Comparison of ENCODE assay signal across 13 mouse cellular contexts in the genomic region with DNA sequence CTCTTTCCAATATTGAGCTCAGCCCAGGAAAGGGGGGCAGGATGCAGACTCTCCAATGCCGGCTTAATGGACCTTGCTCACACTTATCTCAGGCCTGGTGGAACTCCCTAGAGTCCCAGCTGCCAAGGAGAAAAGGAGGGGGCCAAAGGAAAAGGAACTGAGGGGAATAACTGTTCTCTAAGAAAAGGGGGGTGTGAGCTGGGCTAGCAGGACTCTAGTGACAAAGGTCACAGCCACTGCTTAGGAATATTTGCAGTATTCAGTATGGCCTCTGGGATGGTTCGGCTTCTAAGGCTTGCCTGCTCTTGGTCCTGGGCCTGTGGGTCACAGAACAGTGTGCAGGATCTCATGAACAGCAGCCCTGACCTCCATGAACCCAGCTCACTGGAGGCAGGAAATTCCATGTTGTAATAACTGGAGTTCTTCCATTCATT. TPM values are rescaled to one million over a fixed set of nuclear protein-coding genes. Genes with fewer than 3 reads are reported as not detected.
DNase-seq lines count a peak whose midpoint lies in the region; ATAC-seq and TF ChIP-seq lines count a peak whose summit lies in the region.
"Had no signal": no experiment of that assay in that cellular context is flagged by ENCODE, and none has a peak within 500 bp of the region (broad histone marks: within the 10 kb centered on the region; RNA-seq: fewer than 3 reads in every experiment).

No protein-coding gene starts in this region.

- TF ChIP-seq POLR2A in spleen, adult 2 months (IDR thresholded peaks at IDR 0.05; ENCODE audit: low read depth, low read length) = no peak

- H3K4me1 ChIP-seq in spleen, adult 2 months (ENCODE audit: control insufficient read depth, insufficient read depth, insufficient read length) = 0 out of 2 replicates have a peak, but pooled peaks cover 3% of the 10 kb centered on the region
- H3K4me1 ChIP-seq in hindbrain, embryonic 11.5 days (replicated peaks; ENCODE audit: control insufficient read depth, insufficient read depth, low read length) = no peaks in the 10 kb centered on the region
- H3K4me1 ChIP-seq: forebrain, embryonic 15.5 days; lung, embryonic 15.5 days had no signal

- H3K4me2 ChIP-seq in hindbrain, embryonic 11.5 days (replicated peaks; ENCODE audit: low read depth, low read length) = no peak overlapping the region
- H3K4me2 ChIP-seq: forebrain, embryonic 15.5 days; lung, embryonic 15.5 days had no signal

- intact Hi-C loops in gastrocnemius, adult 2 months (cut with DNase I) = loop anchor here (5.0 kb wide), 1 partner anchor 87 kb away; no protein-coding TSS in a partner anchor

- no peaks in the 10 kb centered on the region for H3K36me3 ChIP-seq in spleen, adult 2 months (ENCODE audit: control insufficient read depth, insufficient read depth, low read length)
- H3K36me3 ChIP-seq in hindbrain, embryonic 11.5 days (ENCODE audit: control insufficient read depth, insufficient read depth, low read length) = no peaks in the 10 kb centered on the region
- H3K36me3 ChIP-seq: forebrain, embryonic 15.5 days; lung, embryonic 15.5 days had no signal

- ATAC-seq in hindbrain, embryonic 11.5 days (ENCODE audit: low FRiP score) = no peak
- ATAC-seq: forebrain, embryonic 15.5 days had no signal

- H3K27me3 ChIP-seq in spleen, adult 2 months (ENCODE audit: control insufficient read depth, insufficient read depth, low read length) = no peaks in the 10 kb centered on the region
- H3K27me3 ChIP-seq in hindbrain, embryonic 11.5 days (ENCODE audit: control insufficient read depth, insufficient read depth, low read length) = no peaks in the 10 kb centered on the region
- H3K27me3 ChIP-seq: forebrain, embryonic 15.5 days; lung, embryonic 15.5 days had no signal

- H3K4me3 ChIP-seq in gastrocnemius, adult 2 months = no peak overlapping the region
- no peak overlapping the region for H3K4me3 ChIP-seq in spleen, adult 2 months (ENCODE audit: extremely low read depth, insufficient read depth, insufficient read length)
- H3K4me3 ChIP-seq in hindbrain, embryonic 11.5 days (ENCODE audit: low read depth, low read length) = no peak overlapping the region
- H3K4me3 ChIP-seq: forebrain, embryonic 15.5 days; left cerebral cortex, adult 2 months; lung, embryonic 15.5 days had no signal

- DNase-seq in gastrocnemius, adult 2 months = peak; percentile 52
- DNase-seq in gastrocnemius, adult 8-10 months (ENCODE audit: low spot score in 2 of 2) = no peak
- no peak for DNase-seq in spleen, adult 2 months (ENCODE audit: low read depth in 1 of 2, low spot score in 2 of 2)
- DNase-seq in spleen, postnatal 4 days (ENCODE audit: low spot score in 2 of 2) = no peak
- DNase-seq in kidney, postnatal 10 days = peak; percentile 43
- DNase-seq in testis, postnatal 10 days (ENCODE audit: low spot score) = peak; percentile 36
- DNase-seq in cerebellum, postnatal 10 days = no peak
- DNase-seq in hindbrain, embryonic 11.5 days (ENCODE audit: low spot score) = no peak
- DNase-seq: embryo, embryonic 11 days had no signal

- peak overlapping the region; percentile 79 for H3K27ac ChIP-seq in gastrocnemius, adult 2 months
- 0 out of 2 replicates have a peak overlapping the region, but pooled peaks have one; percentile 8 for H3K27ac ChIP-seq in spleen, adult 2 months (ENCODE audit: insufficient read depth, low read length)
- H3K27ac ChIP-seq in hindbrain, embryonic 11.5 days (ENCODE audit: low read depth, low read length) = no peak overlapping the region
- H3K27ac ChIP-seq: forebrain, embryonic 15.5 days; left cerebral cortex, adult 2 months; lung, embryonic 15.5 days had no signal

- WGBS in spleen, adult 2 months = 63% methylated on average over 2 of the region's 2 CpGs
- WGBS in hindbrain, embryonic 11.5 days = 65% methylated on average over 2 of the region's 2 CpGs

- TF ChIP-seq CTCF in gastrocnemius, adult 2 months (IDR thresholded peaks at IDR 0.05) = no peak
- no peak for TF ChIP-seq CTCF in spleen, adult 2 months (IDR thresholded peaks at IDR 0.05; ENCODE audit: extremely low read depth, insufficient read depth, insufficient read length, insufficient replicate concordance)

- no peaks in the 10 kb centered on the region for H3K9me3 ChIP-seq in hindbrain, embryonic 11.5 days (ENCODE audit: control insufficient read depth, low read length)
- H3K9me3 ChIP-seq: forebrain, embryonic 15.5 days; lung, embryonic 15.5 days had no signal

- H3K9ac ChIP-seq in hindbrain, embryonic 11.5 days (ENCODE audit: low read depth, low read length) = no peak overlapping the region
- H3K9ac ChIP-seq: forebrain, embryonic 15.5 days; lung, embryonic 15.5 days had no signal

RNA-seq across cellular contexts. Expression of a gene that starts 47.1 kb away (rescaled TPM):
- not detected for total RNA-seq in gastrocnemius, adult 2 months (2021)
- not detected for total RNA-seq in gastrocnemius, adult 8-10 months (2022)
- polyA plus RNA-seq in spleen, adult 2 months (2012; rRNA removed) = not detected in 2 replicates
- not detected in 2 replicates for polyA plus RNA-seq in hindbrain, embryonic 11.5 days (2014; fragmentation: Nextera tagmentation; extraction: Ambion mirVana)
- total RNA-seq: left cerebral cortex, adult 2 months had no signal
- polyA plus RNA-seq: forebrain, embryonic 15.5 days; intestine, embryonic 14.5 days; lung, embryonic 15.5 days had no signal

Comparison
In these comparisons a context has a peak if more than half of its experiments do, and no peak if none do; other contexts are left out.
1. DNase-seq: peak in gastrocnemius, adult 2 months (single experiment), kidney, postnatal 10 days (single experiment) and testis, postnatal 10 days (single experiment); none in gastrocnemius, adult 8-10 months (0 of 2), spleen, adult 2 months (0 of 2), spleen, postnatal 4 days (0 of 2), cerebellum, postnatal 10 days (0 of 2) and hindbrain, embryonic 11.5 days (single experiment).